Mouse (Mus musculus): Measurements from ENCODE around the gene Hdac10. TPM values are rescaled to one million over a fixed set of nuclear protein-coding genes. Genes with fewer than 3 reads are reported as not detected.

Gene Hdac10
- total RNA-seq, 4 experiments from 2014 or later, result 5.8 to 9.5 (median 6.9) TPM

GRCm38 (mm10) chr15:89148496-89149270 lies 20.2 kb upstream of the Hdac10 start:
- DNase-seq (ENCODE audit: low spot score), result no peak

- no peak for DNase-seq (ENCODE audit: low spot score)
Observed at GRCm38 (mm10) chr15:89147895-89148294, 19.4 kb upstream of the Hdac10 start.

DNA sequence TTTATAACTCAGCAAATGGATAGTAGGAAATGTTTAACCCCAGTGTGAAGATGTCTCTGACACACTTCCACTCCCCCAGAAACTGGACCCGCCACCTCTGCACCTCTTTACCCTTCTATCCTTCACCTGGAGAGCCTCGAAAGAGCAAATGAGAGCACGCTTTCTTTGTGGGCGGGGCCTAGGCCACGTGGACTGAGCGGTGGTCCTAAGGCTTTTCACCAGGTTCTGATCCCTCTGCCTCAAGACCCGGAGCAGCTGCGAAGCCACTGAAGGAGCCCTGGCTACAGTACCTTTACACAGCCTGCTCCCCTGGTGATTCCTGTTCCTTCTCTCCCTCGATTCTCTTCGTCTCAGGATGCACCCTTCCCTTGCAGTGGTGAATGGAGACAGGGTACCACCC lies 19.0 kb upstream of the Hdac10 start:
- no peak for DNase-seq (ENCODE audit: low spot score)

- DNase-seq (ENCODE audit: low spot score), result no peak
Observed at GRCm38 (mm10) chr15:89147024-89147423, 18.5 kb upstream of the Hdac10 start.

DNA sequence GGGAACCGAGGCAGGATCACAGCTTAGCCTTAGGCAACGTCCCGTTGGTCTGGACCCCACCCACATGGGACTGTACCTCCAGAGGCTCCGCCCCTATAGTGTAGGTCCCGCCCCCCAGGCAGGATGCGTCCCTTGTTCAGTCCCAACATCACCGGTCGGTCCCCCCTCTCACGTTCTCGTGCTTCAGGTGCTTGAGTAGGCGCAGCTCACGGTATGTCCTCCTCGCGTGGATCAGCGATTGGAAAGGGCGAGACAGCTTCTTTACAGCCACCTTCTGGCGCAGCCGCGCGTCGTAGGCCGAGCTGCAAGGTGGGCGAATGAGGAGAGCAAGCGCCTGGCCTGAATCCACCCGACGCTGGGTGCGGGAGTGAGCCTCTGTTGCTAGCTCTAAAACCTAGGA lies 18.0 kb upstream of the Hdac10 start:
- DNase-seq (ENCODE audit: low spot score), result no peak

DNA sequence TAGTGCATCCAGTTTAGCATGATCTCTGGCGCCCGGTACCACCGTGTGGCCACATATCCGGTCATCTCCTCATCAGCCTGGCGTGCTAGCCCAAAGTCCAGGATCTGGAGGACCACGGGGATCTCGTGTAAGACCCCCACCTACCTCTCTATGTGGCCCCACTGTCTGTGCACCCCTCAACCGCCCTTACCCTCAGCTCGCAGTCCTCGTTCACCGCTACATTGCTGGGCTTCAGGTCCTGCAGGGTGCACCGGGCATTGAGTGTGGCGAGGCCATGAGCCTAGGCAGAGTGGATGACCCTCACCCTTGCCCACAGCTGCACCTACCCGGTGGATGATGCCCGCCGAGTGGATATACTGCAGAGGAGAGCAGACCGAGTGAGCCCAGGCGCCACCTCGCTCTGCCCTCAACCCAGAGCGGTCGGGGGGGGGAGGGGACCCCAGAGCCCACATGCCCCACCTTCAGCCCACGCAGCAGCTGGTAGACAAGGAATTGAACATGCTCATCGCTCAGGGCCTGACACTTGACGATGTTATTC lies 17.4 kb upstream of the Hdac10 start:
- DNase-seq (ENCODE audit: low spot score), result no peak

GRCm38 (mm10) chr15:89144965-89145364 lies 16.5 kb upstream of the Hdac10 start:
- DNase-seq (ENCODE audit: low spot score), result no peak

DNA sequence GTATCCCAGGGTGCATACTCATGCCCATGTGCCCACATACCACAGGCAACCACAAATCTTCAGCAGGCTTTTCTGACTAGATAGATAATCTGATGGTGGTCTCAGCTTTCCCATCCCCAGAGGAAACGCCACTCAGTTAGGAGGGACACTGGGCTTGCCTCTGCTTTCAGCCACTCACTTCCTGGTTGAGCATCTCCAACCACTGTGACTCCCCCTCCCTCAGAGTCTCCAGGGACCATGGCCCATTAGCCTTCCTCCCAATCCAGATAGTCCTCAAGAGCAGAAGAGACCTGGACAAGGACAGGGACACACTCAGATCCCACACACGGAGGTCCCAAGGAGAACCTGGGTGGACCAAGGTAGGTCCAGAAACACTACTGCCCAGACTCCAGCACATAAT lies 14.6 kb upstream of the Hdac10 start:
- no peak for DNase-seq (ENCODE audit: low spot score)

DNA sequence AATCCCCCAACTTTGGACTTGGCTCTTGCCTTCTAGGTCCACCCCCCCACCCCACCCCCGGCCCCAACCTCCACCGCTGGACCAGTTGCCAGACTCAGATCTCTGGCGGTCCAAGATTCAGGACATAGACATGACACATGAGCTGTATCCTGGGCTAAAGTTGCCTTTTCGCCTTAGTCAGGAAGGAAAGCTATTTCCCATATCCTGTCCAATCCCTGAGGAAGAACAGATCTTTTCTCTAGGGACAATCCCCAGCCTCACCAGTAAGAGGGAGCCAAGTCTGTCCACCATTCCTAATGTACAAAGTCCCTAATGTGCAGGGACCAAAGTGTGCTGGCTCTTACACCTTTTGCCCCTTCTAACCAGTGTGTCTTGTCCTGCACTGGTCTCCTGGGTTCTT lies 13.4 kb upstream of the Hdac10 start:
- peak; percentile 61 for DNase-seq (ENCODE audit: low spot score)

DNA sequence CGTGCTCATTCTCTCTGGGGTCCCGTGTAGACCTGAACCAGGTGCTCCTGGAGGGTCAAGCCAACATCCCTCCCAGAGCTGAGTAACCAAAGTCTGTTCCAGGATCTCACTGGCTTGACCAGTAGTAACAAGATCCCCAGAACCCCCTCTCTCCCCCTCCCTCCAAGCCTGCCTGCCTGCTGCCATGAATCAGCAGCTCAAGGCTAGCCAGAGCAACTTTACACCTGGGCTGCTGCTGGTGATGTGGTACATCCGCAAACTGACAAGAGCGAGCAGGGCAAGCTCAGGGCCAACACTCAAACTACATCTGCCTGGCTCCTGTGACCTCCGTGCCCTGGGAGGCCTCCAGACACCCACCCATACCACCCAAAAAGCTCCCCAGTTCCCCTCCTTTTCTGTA lies 12.9 kb upstream of the Hdac10 start:
- no peak for DNase-seq (ENCODE audit: low spot score)

DNA sequence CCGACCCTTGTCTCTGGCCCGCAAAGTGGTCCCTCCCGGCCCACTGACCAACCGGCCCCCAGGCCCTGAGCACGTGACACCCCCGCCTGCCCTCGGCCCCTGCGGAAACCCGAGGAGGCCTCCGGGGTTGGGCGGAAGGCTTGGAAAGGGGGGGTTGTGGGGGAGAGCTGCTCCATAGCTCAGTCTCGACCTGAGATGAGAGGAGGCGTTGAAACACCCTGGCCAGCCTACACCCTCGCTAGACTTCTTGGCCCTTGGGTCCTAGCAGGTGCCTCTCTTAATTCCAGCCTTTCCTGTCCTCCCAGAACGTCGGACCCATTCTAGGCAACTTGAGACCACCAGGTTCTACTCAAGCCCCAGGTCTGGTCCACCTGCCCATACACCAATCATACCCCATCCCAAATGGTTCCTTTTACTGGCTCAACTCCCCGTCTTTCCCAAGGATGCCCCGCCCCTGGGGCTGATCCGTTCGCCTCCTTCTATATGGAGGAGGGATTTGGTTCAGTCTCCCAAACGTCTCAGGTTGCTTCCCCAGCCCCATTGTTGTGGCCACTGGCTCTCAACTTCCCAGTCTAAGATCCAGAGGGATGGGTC lies 12.3 kb upstream of the Hdac10 start, which contains the start of gene Mapk12:
TSS of gene Mapk12 (minus strand) at position 45 of the 594 bp plus-strand sequence.
- peak; percentile 72 for DNase-seq (ENCODE audit: low spot score)

DNA sequence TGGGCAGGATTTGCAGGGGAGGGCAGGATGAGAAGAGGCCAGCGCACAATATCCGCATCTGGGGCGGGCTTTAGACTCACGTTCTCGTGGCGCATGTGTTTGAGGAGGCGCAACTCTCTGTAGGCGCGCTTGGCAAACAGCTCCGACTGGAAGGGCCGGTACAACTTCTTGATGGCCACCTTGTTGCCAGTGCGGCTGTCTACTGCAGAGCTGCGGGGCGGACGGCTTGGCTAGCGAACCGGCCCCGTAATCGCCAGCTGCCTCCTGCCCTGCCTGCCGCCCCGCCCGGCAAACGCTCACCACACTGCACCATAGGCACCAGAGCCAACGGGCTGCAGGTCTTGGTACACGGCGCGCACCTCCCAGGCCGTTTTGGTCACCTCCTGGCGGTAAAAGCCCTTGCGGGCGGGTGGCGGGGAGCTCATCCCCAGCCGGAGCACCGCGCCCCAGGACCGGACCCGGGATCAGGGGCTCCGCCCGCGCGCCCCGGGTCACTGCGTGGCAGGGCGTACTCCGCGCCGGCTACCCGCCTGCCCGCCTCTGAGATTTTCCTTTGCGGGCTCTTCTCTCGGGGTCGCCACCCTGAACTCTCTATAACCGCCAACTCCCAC lies 11.7 kb upstream of the Hdac10 start:
- peak; percentile 72 for DNase-seq (ENCODE audit: low spot score)

- no peak for DNase-seq (ENCODE audit: low spot score)
Observed at GRCm38 (mm10) chr15:89138531-89138930, 10.0 kb upstream of the Hdac10 start.

GRCm38 (mm10) chr15:89138046-89138405 lies 9.5 kb upstream of the Hdac10 start:
- no peak for DNase-seq (ENCODE audit: low spot score)

- no peak for DNase-seq (ENCODE audit: low spot score)
Observed at GRCm38 (mm10) chr15:89137378-89138045, 9.0 kb upstream of the Hdac10 start.

GRCm38 (mm10) chr15:89136461-89137155 lies 8.1 kb upstream of the Hdac10 start:
- no peak for DNase-seq (ENCODE audit: low spot score)

- no peak for DNase-seq (ENCODE audit: low spot score)
Observed at GRCm38 (mm10) chr15:89131316-89131715, 2.8 kb upstream of the Hdac10 start.

GRCm38 (mm10) chr15:89130245-89130644 lies 1.7 kb upstream of the Hdac10 start:
- no peak for DNase-seq (ENCODE audit: low spot score)

GRCm38 (mm10) chr15:89127364-89127940 lies 1.0 kb downstream of the Hdac10 start:
- no peak for DNase-seq (ENCODE audit: low spot score)

DNA sequence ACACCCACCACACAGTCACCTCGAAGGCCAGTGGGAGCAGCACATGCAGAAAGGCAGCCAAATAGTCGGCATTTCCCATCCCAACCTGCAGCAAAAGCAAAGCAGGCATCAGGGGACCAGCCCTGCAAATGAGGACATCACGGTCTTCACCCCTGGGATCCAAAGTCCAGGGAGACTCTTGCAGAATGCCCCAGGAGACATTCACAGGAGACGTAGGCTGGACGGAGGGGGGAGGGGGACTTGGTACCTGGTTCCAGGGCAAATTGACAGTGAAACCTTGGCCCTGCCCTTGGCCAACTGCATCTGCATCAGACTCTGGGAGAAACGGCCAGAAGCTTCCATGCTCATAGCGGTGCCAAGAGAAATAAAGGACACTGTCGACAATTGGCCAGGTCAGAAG lies 1.9 kb downstream of the Hdac10 start:
- no peak for DNase-seq (ENCODE audit: low spot score)

GRCm38 (mm10) chr15:89125351-89125750 lies 3.1 kb downstream of the Hdac10 start:
- DNase-seq (ENCODE audit: low spot score), result no peak
